Mouse (Mus musculus): Measurements from ENCODE around the gene Pspc1. TPM values are rescaled to one million over a fixed set of nuclear protein-coding genes. Genes with fewer than 3 reads are reported as not detected.
"Not testable (repeated sequence)": the region's sequence is repeated elsewhere in the genome, so short reads cannot be mapped to it uniquely, and the experiment has no call there.

The Pspc1 gene
- total RNA-seq (2022), result 10 to 100 TPM; 12.1 to 22.6 (median 17.0) TPM

DNA sequence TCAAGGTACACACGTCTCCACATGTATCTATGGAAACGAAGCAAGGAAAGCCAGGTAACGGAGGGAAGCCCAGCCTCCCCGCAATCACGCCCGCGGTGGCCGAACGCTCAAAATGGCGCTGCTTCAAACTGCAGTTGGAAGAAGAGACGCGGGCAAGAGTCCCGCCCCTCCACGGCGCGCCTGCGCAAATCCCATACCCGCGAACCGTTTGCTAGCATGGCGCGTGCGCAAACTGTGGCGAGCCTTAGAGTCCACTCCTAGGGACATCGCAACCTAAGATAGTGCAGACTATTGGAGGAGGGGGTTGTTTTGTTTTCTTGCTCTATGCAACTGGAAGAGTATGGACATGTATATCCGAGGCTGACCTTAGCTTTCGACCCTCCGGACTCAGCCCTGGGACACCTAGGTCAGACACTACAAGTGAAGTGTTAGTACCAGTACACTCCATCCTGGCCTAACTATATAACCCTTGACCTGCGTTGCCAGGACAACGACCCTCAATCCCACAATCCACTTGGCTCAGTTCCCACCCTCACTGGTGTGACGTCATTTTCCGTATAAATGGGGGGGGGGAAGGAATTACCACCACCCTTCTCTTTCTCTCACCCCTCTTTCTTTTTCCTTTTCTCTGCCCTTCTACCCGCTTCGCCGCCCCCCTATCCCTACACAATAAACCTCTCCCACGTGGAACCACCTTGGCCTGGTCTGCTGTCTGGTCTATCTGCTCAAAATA, at the start of gene Pspc1:
TSS of gene Pspc1 (minus strand) at position 117 of the 733 bp plus-strand sequence.
- DNase-seq (ENCODE audit: low spot score), result peak; percentile 98

GRCm38 (mm10) chr14:56824562-56824961, 46.4 kb upstream of the Pspc1 start:
- DNase-seq (ENCODE audit: low spot score), result no peak

DNA sequence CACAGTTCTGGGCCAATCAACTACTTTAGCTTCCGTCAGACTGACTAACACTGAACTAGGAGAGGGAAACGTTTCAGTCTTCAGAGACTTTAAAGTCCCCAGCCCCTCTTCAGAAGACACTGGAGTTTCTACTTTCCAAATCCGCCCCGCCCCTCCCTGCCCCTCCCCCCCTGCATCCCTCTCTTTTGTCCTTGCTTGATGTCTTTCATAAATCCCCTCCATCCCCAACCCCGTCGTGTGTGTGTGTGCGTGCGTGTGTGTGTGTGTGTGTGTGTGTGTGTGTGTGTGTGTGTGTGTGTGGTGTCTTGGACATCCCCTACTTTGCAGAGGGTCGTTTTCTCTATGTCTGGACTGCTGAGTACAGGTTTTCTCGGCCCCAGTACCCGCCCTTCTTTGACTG, 39.5 kb upstream of the Pspc1 start:
- no peak for DNase-seq (ENCODE audit: low spot score)

DNA sequence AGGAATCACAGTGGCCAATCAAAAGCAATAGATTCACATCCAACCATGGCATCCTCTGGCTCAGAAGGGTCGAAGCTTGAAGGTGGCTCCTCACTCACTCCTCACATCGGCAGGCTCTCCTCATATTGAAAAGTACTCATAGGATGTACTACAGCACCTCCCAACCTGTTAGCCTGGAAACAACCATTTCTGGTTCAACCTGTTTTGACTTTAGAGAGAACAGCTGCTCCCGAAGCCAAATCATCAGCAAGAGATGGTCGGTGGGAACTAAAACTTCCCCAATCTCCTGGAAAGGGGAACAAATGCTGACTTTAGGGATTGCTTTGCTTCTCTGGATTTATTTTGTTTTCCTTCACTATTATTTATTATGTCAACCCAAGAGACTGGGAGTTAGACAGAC, 39.0 kb upstream of the Pspc1 start:
- no peak for DNase-seq (ENCODE audit: low spot score)

DNA sequence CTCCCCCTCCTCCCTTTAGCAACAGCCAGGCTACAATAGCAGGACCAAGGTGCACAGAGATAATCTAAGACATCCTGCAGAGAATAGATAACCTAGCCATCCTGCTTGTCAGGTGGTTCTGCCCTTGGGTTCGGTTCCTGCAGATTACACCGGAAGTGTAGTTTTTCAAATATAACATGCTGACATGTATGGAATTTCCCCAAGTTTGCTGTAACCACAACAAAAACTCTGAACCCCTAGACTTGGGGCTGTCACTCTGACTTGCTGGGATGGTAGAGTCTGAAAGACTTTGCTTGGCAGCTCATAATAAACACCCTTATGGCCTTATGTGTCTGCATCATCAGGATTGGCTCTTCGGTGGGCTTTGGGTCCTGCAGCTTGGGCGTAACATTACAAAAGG, 38.4 kb upstream of the Pspc1 start:
- no peak for DNase-seq (ENCODE audit: low spot score)

GRCm38 (mm10) chr14:56812520-56813036, 34.5 kb upstream of the Pspc1 start:
- DNase-seq (ENCODE audit: low spot score), result peak; percentile 77

- DNase-seq (ENCODE audit: low spot score), result peak; percentile 84
These were observed 33.7 kb upstream of the Pspc1 start, which contains the start of gene Zmym5 for GRCm38 (mm10) chr14:56811701-56812339. Zmym5 (minus strand) TSS chr14:56811716.

- DNase-seq (ENCODE audit: low spot score), result peak; percentile 26
These were observed 32.9 kb upstream of the Pspc1 start for GRCm38 (mm10) chr14:56810781-56811690.

GRCm38 (mm10) chr14:56793243-56793642, 15.1 kb upstream of the Pspc1 start:
- DNase-seq (ENCODE audit: low spot score), result peak; percentile 16

GRCm38 (mm10) chr14:56784575-56784974, 6.5 kb upstream of the Pspc1 start:
- DNase-seq (ENCODE audit: low spot score), result no peak

DNA sequence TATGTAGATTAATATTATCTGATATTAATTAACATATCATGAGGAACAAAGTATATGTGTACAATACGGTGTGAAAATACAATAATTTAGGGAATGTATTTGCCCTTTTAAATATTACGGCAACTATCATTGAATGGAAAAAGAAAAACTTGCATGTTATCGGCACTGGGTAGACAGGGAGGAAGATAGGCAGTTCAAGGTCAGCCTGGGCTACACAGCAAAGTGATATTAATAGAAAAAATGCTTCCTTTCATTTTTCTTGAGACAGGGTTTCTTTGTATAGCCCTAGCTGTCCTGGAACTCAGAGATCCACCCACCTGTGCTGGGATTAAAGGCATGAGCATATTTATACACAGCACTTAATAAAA, 801 bp upstream of the Pspc1 start:
- no peak for DNase-seq (ENCODE audit: low spot score)

DNA sequence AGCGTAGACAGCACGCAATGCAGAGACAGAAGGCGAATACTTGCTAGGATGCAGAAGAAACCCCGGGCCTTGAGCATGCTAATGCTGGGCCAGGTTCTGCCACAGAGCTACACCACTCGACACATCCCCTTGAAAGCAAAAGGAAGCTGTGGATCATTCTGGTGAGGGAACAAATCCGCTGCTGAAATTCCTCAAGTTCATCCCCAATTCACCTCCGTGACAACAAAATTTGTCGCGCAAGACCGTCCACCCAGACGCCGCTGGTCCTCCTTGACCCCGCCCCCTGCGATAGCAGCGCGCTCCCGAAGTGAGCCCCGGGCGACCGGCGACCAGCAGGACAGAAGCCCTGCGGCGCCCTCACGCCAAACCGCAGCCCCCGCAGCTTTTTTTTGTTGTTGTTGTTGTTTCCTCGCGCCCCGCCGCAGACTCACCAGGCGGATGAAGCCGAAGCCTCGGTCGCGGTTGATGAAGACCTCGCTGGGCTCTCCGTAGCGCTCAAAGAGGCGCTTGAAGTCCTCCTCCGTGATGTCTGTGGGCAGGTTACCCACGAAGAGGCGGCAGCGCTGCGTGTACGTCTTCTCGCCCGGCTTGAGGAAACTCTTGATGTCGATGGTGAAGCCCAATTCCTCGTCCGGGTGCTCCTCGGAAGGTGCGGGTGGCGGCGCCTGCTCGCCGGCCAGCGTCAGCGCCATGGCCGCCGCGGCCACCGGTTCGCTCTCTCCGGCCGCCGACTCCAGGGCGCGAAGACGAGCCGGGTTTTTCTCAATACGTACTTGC, 568 bp downstream of the Pspc1 start:
- DNase-seq (ENCODE audit: low spot score), result peak; percentile 63

- DNase-seq (ENCODE audit: low spot score), result no peak
These were observed 1.4 kb downstream of the Pspc1 start for GRCm38 (mm10) chr14:56776571-56777238.

DNA sequence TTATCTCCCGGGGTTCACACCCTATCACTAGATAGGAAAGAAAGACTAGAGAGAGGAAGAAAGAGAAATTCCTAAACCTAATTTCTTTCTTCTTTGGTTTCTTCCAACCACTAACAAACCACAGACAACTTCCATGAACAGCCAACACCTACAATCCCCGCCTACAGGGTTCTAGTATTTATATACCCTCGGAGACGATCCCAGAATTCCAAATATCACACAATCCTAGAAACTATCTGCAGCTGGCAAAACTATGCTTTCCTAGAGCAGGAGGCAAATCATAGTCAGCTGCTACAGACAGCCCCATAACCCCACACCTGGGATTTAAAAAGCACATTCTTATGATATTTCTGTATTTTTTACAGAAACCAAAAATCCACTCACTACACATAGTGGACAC, 2.7 kb downstream of the Pspc1 start:
- DNase-seq (ENCODE audit: low spot score), result no peak

DNA sequence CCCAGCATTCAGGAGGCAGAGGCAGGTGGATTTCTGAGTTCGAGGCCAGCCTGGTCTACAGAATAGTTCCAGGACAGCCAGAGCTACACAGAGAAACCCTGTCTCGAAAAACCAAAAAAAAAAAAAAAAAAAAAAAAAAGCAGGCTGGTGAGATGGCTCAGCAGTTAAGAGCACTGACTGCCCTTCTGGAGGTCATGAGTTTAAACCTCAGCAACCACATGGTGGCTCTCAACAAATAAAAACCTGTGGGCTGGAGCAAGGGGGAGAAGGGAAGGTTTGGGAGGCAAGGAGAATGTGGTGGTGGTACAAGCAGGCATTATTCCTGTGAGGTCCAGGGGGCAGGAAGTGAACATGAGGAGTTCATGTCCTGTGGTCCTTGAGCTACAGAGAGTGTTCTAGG, 11.7 kb downstream of the Pspc1 start:
- DNase-seq (ENCODE audit: low spot score), result not testable (repeated sequence)

DNA sequence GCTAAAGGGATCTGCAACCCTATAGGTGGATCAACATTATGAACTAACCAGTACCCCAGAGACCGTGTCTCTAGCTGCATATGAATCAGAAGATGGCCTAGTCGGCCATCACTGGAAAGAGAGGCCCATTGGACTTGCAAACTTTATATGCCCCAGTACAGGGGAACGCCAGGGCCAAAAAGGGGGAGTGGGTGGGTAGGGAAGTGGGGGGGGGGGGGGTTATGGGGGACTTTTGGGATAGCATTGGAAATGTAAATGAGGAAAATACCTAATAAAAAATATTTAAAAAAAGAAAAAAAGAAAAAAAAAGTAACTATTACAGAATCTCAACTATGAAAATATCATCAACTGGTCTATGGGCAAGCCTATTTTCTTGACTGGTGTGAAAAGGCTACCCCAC, 13.0 kb downstream of the Pspc1 start:
- not testable (repeated sequence) for DNase-seq (ENCODE audit: low spot score)

DNA sequence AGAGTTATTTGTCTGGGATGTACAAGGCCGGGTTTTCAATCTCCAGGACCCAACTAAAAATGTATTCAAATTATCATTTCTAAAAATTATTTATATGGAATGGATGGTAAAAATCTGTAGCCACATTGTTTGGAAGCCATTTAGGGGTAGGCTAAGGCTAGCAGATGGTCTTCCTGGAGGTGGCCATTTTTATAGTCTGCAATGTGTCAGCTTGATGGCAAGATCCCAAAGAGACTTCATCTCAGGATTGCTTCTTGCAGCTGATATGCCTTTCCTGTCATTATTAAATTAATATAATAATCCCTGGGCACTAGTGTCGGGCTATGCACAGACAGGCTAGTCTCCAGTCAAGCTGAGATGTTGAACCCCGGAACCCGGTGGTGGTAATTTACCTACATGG, 26.8 kb downstream of the Pspc1 start:
- DNase-seq (ENCODE audit: low spot score), result no peak

DNA sequence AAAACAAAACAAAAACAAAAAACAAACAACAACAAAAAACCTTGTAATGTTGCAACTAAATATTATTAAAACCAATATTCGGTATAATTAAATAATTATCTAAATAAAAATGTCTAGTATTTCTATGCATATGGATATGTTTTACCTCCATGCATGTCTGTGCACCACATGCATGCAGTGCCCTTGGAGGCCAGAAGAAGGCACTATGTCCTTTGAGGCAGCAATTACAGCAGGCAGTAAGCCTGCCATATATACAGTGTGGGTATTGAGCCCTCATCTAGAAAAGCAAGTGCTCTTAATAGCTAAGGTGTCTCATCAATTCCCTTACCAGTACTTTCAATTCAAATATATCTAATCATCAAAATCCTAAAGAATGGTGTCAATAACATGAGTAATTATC, 37.9 kb downstream of the Pspc1 start:
- no peak for DNase-seq (ENCODE audit: low spot score)

- DNase-seq (ENCODE audit: low spot score), result no peak
These were observed 51.6 kb downstream of the Pspc1 start for GRCm38 (mm10) chr14:56726493-56726892.

GRCm38 (mm10) chr14:56705687-56706086, 72.4 kb downstream of the Pspc1 start:
- DNase-seq (ENCODE audit: low spot score), result no peak

DNA sequence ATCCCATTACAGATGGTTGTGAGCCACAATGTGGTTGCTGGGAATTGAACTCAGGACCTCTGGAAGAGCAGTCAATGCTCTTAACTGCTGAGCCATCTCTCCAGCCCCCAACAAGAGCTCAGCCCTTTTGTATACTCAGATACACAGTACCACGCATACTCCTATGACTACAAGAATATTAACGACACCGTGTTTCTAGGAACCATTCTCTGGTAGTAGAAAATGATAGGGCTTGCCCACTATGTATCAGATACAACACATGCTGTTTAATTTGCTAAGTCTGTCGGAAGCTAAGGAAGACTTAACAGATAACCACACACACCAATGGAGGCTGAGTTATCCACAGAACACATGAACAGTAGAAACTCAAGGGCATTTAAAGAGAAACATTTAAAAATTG, 75.5 kb downstream of the Pspc1 start:
- DNase-seq (ENCODE audit: low spot score), result no peak

Measured in heart, adult 8-10 months (tissue).